ENCODE assay signal across 33 mouse cellular contexts in genomic region chr1:169900771-169901336, GRCm38 (mm10). TPM values are rescaled to one million over a fixed set of nuclear protein-coding genes. Genes with fewer than 3 reads are reported as not detected.
A peak's percentile ranks its signal among the peaks of the same experiment; 100 is the strongest.
DNase-seq lines count a peak whose midpoint lies in the region; ATAC-seq and TF ChIP-seq lines count a peak whose summit lies in the region.
"Had no signal": no experiment of that assay in that cellular context is flagged by ENCODE, and none has a peak within 500 bp of the region (broad histone marks: within the 10 kb centered on the region; RNA-seq: fewer than 3 reads in every experiment).

No protein-coding gene starts in this region.

- H3K27me3 ChIP-seq in heart, embryonic 13.5 days (replicated peaks): no peaks in the 10 kb centered on the region
- H3K27me3 ChIP-seq in heart, embryonic 11.5 days (ENCODE audit: control insufficient read depth, insufficient read depth, low read length): no peaks in the 10 kb centered on the region
- no peaks in the 10 kb centered on the region for H3K27me3 ChIP-seq in heart, postnatal 0 days (ENCODE audit: control insufficient read depth, insufficient read depth, low read length)
- H3K27me3 ChIP-seq: embryonic facial prominence, embryonic 15.5 days; forebrain, embryonic 12.5 days; stomach, embryonic 15.5 days had no signal

- no peaks in the 10 kb centered on the region for H3K9me3 ChIP-seq in heart, embryonic 13.5 days
- no peaks in the 10 kb centered on the region for H3K9me3 ChIP-seq in heart, embryonic 11.5 days (replicated peaks; ENCODE audit: control insufficient read depth, low read length)
- H3K9me3 ChIP-seq in heart, postnatal 0 days (replicated peaks; ENCODE audit: control insufficient read depth, low read length): no peaks in the 10 kb centered on the region
- H3K9me3 ChIP-seq: embryonic facial prominence, embryonic 10.5 days; embryonic facial prominence, embryonic 15.5 days; forebrain, embryonic 12.5 days; stomach, embryonic 15.5 days had no signal

- no peak for DNase-seq in gastrocnemius, adult 2 months
- DNase-seq in gastrocnemius, postnatal 4 days (ENCODE audit: low spot score in 2 of 2): no peak
- peak; percentile 69 for DNase-seq in brain, adult 2 months (ENCODE audit: low read depth, low spot score)
- DNase-seq in heart, postnatal 0 days (ENCODE audit: low spot score): no peak
- no peak for DNase-seq in adrenal gland, postnatal 10 days
- no peak for DNase-seq in kidney, postnatal 14 days
- DNase-seq: adrenal gland, postnatal 25 days; cerebellum, adult 18-20 months; cerebellum, postnatal 14 days; forebrain, postnatal 0 days; kidney, adult 18-20 months; kidney, postnatal 4 days; layer of hippocampus, postnatal 36 days; liver; lung, adult 2 months; lung, postnatal 10 days; midbrain, embryonic 14.5 days; right cerebral cortex, postnatal 25 days; thymus, postnatal 14 days had no signal

- no peak overlapping the region for H3K4me3 ChIP-seq in gastrocnemius, adult 2 months
- H3K4me3 ChIP-seq in heart, embryonic 13.5 days: no peak overlapping the region
- H3K4me3 ChIP-seq in heart, embryonic 11.5 days (ENCODE audit: low read depth, low read length): no peak overlapping the region
- no peak overlapping the region for H3K4me3 ChIP-seq in heart, postnatal 0 days (ENCODE audit: low read depth, low read length)
- H3K4me3 ChIP-seq: embryonic facial prominence, embryonic 10.5 days; embryonic facial prominence, embryonic 15.5 days; forebrain, embryonic 12.5 days; stomach, embryonic 15.5 days had no signal

- no peak overlapping the region for H3K9ac ChIP-seq in heart, embryonic 13.5 days
- H3K9ac ChIP-seq in heart, embryonic 11.5 days (ENCODE audit: low read depth, low read length): no peak overlapping the region
- no peak overlapping the region for H3K9ac ChIP-seq in heart, postnatal 0 days (replicated peaks; ENCODE audit: low read depth, low read length)
- H3K9ac ChIP-seq: embryonic facial prominence, embryonic 15.5 days; forebrain, embryonic 12.5 days; forebrain, postnatal 0 days; liver, embryonic 14.5 days; stomach, embryonic 15.5 days had no signal

- H3K27ac ChIP-seq in gastrocnemius, adult 2 months: peak overlapping the region; percentile 0; the same call in 1 of the 2 replicates
- 0 out of 2 replicates have a peak overlapping the region, but pooled peaks have one; percentile 17 for H3K27ac ChIP-seq in heart, embryonic 13.5 days (replicated peaks)
- H3K27ac ChIP-seq in heart, embryonic 11.5 days (ENCODE audit: low read depth, low read length): no peak overlapping the region
- H3K27ac ChIP-seq in heart, postnatal 0 days (ENCODE audit: low read depth): no peak overlapping the region
- H3K27ac ChIP-seq: embryonic facial prominence, embryonic 10.5 days; embryonic facial prominence, embryonic 15.5 days; forebrain, embryonic 12.5 days; liver, embryonic 14.5 days; macrophage; stomach, embryonic 15.5 days had no signal

- TF ChIP-seq CTCF in gastrocnemius, adult 2 months (IDR thresholded peaks at IDR 0.05): no peak
- no peak for TF ChIP-seq CTCF in heart, postnatal 0 days (IDR thresholded peaks at IDR 0.05; ENCODE audit: low read depth)

- peaks cover 7% of the 10 kb centered on the region for H3K4me1 ChIP-seq in heart, embryonic 13.5 days
- no peaks in the 10 kb centered on the region for H3K4me1 ChIP-seq in heart, embryonic 11.5 days (ENCODE audit: control insufficient read depth, insufficient read depth, low read length)
- H3K4me1 ChIP-seq in heart, postnatal 0 days (ENCODE audit: control insufficient read depth, insufficient read depth): no peaks in the 10 kb centered on the region; the same call in 1 of the 2 replicates
- H3K4me1 ChIP-seq: embryonic facial prominence, embryonic 10.5 days; embryonic facial prominence, embryonic 15.5 days; forebrain, embryonic 12.5 days; stomach, embryonic 15.5 days had no signal

- TF ChIP-seq EP300 in heart, postnatal 0 days (IDR thresholded peaks at IDR 0.05; ENCODE audit: low read depth): no peak

- intact Hi-C loops in gastrocnemius, adult 2 months (cut with DNase I): no loop called here

- WGBS in heart, embryonic 13.5 days: 72% methylated on average over 3 of the region's 3 CpGs
- WGBS in heart, embryonic 11.5 days (ENCODE audit: insufficient replicate concordance): 89% methylated on average over 3 of the region's 3 CpGs
- 55% methylated on average over 3 of the region's 3 CpGs for WGBS in heart, postnatal 0 days

- H3K36me3 ChIP-seq in heart, embryonic 13.5 days: no peaks in the 10 kb centered on the region
- H3K36me3 ChIP-seq in heart, embryonic 11.5 days (ENCODE audit: control insufficient read depth, insufficient read depth, low read length): no peaks in the 10 kb centered on the region
- no peaks in the 10 kb centered on the region for H3K36me3 ChIP-seq in heart, postnatal 0 days (replicated peaks; ENCODE audit: control insufficient read depth, insufficient read depth, low read length)
- H3K36me3 ChIP-seq: embryonic facial prominence, embryonic 10.5 days; embryonic facial prominence, embryonic 15.5 days; forebrain, embryonic 12.5 days; stomach, embryonic 15.5 days had no signal

- H3K4me2 ChIP-seq in heart, embryonic 13.5 days: no peak overlapping the region
- no peak overlapping the region for H3K4me2 ChIP-seq in heart, embryonic 11.5 days
- H3K4me2 ChIP-seq in heart, postnatal 0 days (ENCODE audit: low read depth, low read length): no peak overlapping the region
- H3K4me2 ChIP-seq: embryonic facial prominence, embryonic 15.5 days; forebrain, embryonic 12.5 days; stomach, embryonic 15.5 days had no signal

- no peak for ATAC-seq in heart, embryonic 13.5 days (ENCODE audit: extremely low read depth, insufficient number of reproducible peaks, low FRiP score, low TSS enrichment)
- ATAC-seq in heart, embryonic 11.5 days (replicated peaks; ENCODE audit: insufficient number of reproducible peaks, low FRiP score, low TSS enrichment): no peak
- ATAC-seq in heart, postnatal 0 days (ENCODE audit: insufficient read depth, low read depth): peak; percentile 63
- ATAC-seq: forebrain, postnatal 0 days; hindbrain, embryonic 16.5 days had no signal

RNA-seq across cellular contexts. Expression of gene Ccdc190, which starts 27.6 kb away (rescaled TPM):
- total RNA-seq in gastrocnemius, adult 2 months (2021): not detected
- total RNA-seq in gastrocnemius, postnatal 4 days (2021): not detected
- polyA plus RNA-seq in heart, embryonic 13.5 days (2015; fragmentation: Nextera tagmentation; extraction: Ambion mirVana): not detected in 2 replicates
- polyA plus RNA-seq in heart, embryonic 11.5 days (2014; fragmentation: Nextera tagmentation; extraction: Ambion mirVana): not detected in 2 replicates
- total RNA-seq in heart, postnatal 0 days (2014; rRNA removed; ENCODE audit: low replicate concordance): not detected in 2 replicates
- polyA plus RNA-seq in heart, postnatal 0 days (2015; fragmentation: Nextera tagmentation; extraction: Ambion mirVana): not detected in 2 replicates
- not detected for total RNA-seq in adrenal gland, postnatal 10 days (2021)
- total RNA-seq: MEL; monocyte, adult 5-6 weeks had no signal
- polyA plus RNA-seq: embryonic facial prominence, embryonic 10.5 days; intestine, embryonic 14.5 days; kidney, embryonic 16.5 days; limb, embryonic 11.5 days; liver, embryonic 14.5 days; macrophage had no signal

Comparison
In these comparisons a context has a peak if more than half of its experiments do, and no peak if none do; other contexts are left out.
1. H3K27ac ChIP-seq: peak in gastrocnemius, adult 2 months (single experiment) and heart, embryonic 13.5 days (single experiment); none in heart, embryonic 11.5 days (single experiment) and heart, postnatal 0 days (single experiment).